Mouse (Mus musculus): ENCODE measurements at regions not wholly inside any gene's neighbourhood (a gene's known extent, or its start where the extent isn't known, plus 50 kb on each side); places are given as distances from the start of the nearest gene placed in this dataset.

DNA sequence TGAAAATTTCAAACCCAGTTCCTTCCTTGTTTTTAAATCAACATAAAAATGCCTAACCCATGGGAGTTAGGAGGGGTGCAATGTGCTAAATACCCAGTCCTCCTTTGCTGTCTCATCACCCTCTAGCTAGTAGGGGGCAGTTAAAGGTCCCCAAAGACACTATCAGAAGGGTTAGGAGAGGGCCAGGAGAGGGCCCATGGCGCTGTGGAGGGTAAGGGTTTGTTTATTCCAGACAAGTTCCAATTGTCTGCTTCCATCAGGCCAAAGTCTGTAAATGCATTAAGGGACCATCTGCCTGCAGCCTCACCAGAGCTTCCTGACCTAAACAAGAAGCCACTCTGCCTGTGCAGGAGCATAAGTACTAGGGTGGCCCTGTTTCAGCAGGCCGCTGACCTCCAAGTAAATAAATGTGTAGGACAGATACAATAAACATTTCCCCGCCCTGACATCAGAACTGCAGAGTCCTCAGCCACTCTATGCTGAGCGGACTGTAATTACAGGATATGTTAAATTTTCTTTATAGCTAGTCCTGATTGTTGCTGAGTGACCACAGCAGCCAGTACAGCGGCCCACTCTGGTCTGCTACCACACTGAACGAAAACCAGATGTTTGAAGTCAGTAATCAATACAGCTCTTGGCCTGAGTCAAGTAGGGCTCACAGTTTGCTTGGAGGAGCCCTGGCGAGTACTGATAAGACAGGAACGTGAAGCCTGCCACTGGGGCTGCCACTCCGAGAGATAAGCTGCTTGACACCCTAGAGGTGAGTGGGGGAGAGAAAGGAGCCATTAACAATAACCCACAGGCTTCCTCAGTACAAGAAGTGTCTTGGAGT is 87.4 kb downstream of the Hlx start:
- Histone ChIP-seq H3K9ac (ENCODE audit: low read depth, low read length) (no peak overlapping the region), H3K36me3 (ENCODE audit: control insufficient read depth, insufficient read depth, low read length) (no peaks in the 10 kb centered on the region), H3K9me3 (ENCODE audit: control insufficient read depth, low read length) (no peaks in the 10 kb centered on the region), H3K27ac (ENCODE audit: low read depth, low read length) (no peak overlapping the region), H3K4me2 (replicated peaks; ENCODE audit: low read depth, low read length) (no peak overlapping the region), H3K4me3 (ENCODE audit: low read depth, low read length) (no peak overlapping the region), H3K4me1 (replicated peaks; ENCODE audit: control insufficient read depth, insufficient read depth, low read length) (no peaks in the 10 kb centered on the region), H3K27me3 (ENCODE audit: control insufficient read depth, insufficient read depth, low read length) (no peaks in the 10 kb centered on the region)
- DNase-seq (ENCODE audit: low spot score), result no peak
- ATAC-seq (ENCODE audit: low FRiP score), result no peak
- WGBS, result 56% methylated on average over 9 of the region's 9 CpGs

DNA sequence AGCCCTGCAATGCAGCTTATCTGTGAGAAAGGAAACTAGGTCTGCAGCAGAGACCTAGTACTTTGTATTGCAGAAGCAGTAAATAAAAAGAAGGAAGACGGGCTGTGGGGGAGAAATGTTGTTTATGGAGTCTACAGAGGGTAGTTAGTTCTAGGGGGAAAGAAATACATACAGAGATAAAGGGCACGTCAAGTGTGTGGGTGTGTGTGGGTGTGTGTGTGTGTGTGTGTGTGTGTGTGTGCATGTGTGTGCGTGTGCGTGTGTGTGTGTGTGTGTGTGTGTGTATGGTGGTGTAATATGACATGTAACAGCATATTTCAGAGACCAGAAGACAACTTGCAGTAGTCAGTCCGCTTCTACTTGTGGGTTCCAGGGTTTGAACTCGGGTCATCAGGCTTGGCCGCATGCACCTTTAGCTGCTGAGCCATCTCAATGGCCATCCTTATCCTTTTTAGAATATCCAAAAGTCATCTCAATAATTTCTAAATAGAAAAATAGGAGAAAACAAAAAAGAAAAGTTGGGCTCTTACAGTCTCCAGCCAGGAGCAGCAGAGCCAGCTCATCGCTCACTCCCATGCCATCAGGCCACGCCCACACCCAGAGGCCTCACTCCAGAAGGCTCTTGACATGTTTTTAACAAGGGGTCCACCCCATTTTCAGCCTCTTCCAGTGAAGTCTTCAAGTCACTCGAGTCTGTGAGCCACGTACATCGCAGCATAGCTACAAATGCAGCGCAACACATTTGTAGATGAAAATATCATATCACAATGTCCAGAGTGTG is 101.5 kb downstream of the Hlx start:
- Histone ChIP-seq H3K9ac (ENCODE audit: low read depth, low read length) (no peak overlapping the region), H3K27ac (ENCODE audit: low read depth, low read length) (no peak overlapping the region), H3K4me1 (replicated peaks; ENCODE audit: control insufficient read depth, insufficient read depth, low read length) (no peaks in the 10 kb centered on the region), H3K4me2 (replicated peaks; ENCODE audit: low read depth, low read length) (no peak overlapping the region), H3K36me3 (ENCODE audit: control insufficient read depth, insufficient read depth, low read length) (no peaks in the 10 kb centered on the region), H3K27me3 (ENCODE audit: control insufficient read depth, insufficient read depth, low read length) (no peaks in the 10 kb centered on the region), H3K4me3 (ENCODE audit: low read depth, low read length) (no peak overlapping the region), H3K9me3 (ENCODE audit: control insufficient read depth, low read length) (no peaks in the 10 kb centered on the region)
- ATAC-seq (ENCODE audit: low FRiP score), result no peak
- DNase-seq (ENCODE audit: low spot score), result no peak
- WGBS, result 85% methylated on average over 13 of the region's 13 CpGs

DNA sequence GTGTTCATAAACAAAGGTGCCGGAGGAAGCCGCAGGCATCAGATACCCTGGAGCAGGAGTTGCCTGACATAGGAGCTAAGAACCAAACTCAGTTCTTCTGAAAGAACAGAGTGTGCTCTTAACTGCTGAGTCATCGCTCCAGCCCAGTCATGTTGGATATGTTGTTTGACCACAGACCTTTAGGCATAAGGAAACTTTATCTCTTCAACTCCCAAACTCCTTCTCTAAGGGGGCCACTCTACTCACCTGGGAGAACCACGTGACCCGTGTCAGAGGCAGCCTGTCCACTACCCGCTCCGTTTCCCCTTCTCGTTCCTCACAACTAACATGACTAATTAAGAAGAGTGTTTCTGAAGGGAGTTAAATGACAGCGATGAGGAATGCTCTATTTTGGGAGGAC is 103.2 kb downstream of the Hlx start:
- ATAC-seq (ENCODE audit: low FRiP score) (no peak), DNase-seq (ENCODE audit: low spot score) (no peak)
- H3K9ac ChIP-seq (ENCODE audit: low read depth, low read length), result no peak overlapping the region
- no peak overlapping the region for H3K4me3 ChIP-seq (ENCODE audit: low read depth, low read length)
- H3K9me3 ChIP-seq (ENCODE audit: control insufficient read depth, low read length), result no peaks in the 10 kb centered on the region
- H3K27me3 ChIP-seq (ENCODE audit: control insufficient read depth, insufficient read depth, low read length), result no peaks in the 10 kb centered on the region
- WGBS, result 92% methylated on average over 9 of the region's 9 CpGs
- no peak overlapping the region for H3K27ac ChIP-seq (ENCODE audit: low read depth, low read length)
- H3K36me3 ChIP-seq (ENCODE audit: control insufficient read depth, insufficient read depth, low read length), result no peaks in the 10 kb centered on the region
- no peak overlapping the region for H3K4me2 ChIP-seq (replicated peaks; ENCODE audit: low read depth, low read length)
- no peaks in the 10 kb centered on the region for H3K4me1 ChIP-seq (replicated peaks; ENCODE audit: control insufficient read depth, insufficient read depth, low read length)

DNA sequence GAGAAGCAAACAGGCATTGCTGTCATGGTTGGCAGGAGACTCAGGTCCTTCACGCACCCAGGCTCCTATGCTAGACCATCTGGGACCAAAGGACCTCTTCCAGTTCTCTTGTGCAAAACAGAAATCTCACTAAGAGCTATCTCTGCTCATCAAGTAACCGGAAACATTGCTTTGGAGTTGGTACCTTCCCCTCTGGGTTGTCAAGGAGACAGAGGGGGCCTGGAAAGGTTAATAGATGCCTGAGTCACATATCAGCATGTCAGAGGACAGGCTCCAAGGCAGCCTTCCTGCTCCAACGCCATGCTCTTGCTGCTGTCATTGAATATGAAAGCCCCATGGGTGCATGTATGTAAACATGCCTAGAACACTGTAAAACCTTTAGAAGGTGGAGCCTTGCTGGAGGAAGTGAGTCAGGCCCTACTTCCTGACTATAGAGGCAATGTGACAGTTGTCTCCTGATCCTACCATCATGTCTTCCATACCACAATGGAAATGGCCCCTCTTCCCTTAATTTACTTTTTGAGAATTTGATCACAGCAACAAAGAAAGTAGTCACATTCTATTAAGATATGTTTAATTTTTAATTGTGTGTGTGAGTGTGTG is 103.8 kb downstream of the Hlx start:
- DNase-seq (ENCODE audit: low spot score) (no peak), ATAC-seq (ENCODE audit: low FRiP score) (no peak)
- no peak overlapping the region for H3K9ac ChIP-seq (ENCODE audit: low read depth, low read length)
- H3K4me1 ChIP-seq (replicated peaks; ENCODE audit: control insufficient read depth, insufficient read depth, low read length), result no peaks in the 10 kb centered on the region
- no peak overlapping the region for H3K4me3 ChIP-seq (ENCODE audit: low read depth, low read length)
- H3K27me3 ChIP-seq (ENCODE audit: control insufficient read depth, insufficient read depth, low read length), result no peaks in the 10 kb centered on the region
- no peak overlapping the region for H3K27ac ChIP-seq (ENCODE audit: low read depth, low read length)
- H3K36me3 ChIP-seq (ENCODE audit: control insufficient read depth, insufficient read depth, low read length), result no peaks in the 10 kb centered on the region
- H3K9me3 ChIP-seq (ENCODE audit: control insufficient read depth, low read length), result no peaks in the 10 kb centered on the region
- 86% methylated on average over 3 of the region's 3 CpGs for WGBS
- no peak overlapping the region for H3K4me2 ChIP-seq (replicated peaks; ENCODE audit: low read depth, low read length)

DNA sequence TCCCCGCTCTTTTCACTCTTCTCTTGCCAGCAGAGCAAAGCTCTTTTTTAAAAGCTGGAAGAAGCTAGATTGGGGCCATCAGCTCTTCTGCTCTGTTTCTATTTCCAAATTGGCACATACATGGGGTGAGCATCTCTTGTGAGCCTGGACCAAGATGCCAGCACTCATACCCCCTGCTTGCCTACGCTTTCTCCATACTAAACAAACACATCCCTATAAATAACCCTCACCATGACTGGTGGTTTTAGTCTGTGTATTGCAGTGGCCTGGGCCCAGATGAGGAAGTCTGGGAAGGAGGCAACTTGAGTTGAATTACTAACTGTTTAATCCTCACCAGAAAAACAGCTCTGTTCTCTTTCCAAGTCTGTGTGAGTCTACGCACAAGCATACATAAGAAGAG is 110.0 kb downstream of the Hlx start:
- no peaks in the 10 kb centered on the region for H3K36me3 ChIP-seq (ENCODE audit: control insufficient read depth, insufficient read depth, low read length)
- DNase-seq (ENCODE audit: low spot score) (no peak), ATAC-seq (ENCODE audit: low FRiP score) (no peak)
- no peak overlapping the region for H3K4me3 ChIP-seq (ENCODE audit: low read depth, low read length)
- H3K9me3 ChIP-seq (ENCODE audit: control insufficient read depth, low read length), result no peaks in the 10 kb centered on the region
- no peak overlapping the region for H3K27ac ChIP-seq (ENCODE audit: low read depth, low read length)
- 94% methylated on average over 3 of the region's 3 CpGs for WGBS
- no peak overlapping the region for H3K4me2 ChIP-seq (replicated peaks; ENCODE audit: low read depth, low read length)
- no peak overlapping the region for H3K9ac ChIP-seq (ENCODE audit: low read depth, low read length)
- H3K27me3 ChIP-seq (ENCODE audit: control insufficient read depth, insufficient read depth, low read length), result no peaks in the 10 kb centered on the region
- no peaks in the 10 kb centered on the region for H3K4me1 ChIP-seq (replicated peaks; ENCODE audit: control insufficient read depth, insufficient read depth, low read length)

DNA sequence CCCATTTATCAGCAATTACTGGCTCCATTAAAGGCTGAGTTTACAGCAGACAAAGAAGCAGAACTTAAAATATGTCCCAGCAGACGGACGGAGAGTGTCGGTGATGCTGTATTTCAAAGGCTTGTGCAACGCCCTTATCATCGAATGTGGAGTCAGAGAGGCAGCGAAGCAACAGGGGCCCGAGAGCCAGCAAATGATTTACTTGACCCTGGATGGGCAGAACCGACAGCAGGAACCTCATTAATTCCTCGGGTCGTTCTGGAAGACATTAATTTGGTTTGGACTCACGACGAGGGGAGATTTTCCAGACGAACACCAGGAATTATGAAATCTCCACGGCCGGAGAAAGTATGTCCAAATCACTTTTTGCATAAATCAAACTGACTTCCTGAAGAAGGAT is 110.5 kb downstream of the Hlx start:
- Histone ChIP-seq H3K27ac (ENCODE audit: low read depth, low read length) (no peak overlapping the region), H3K9me3 (ENCODE audit: control insufficient read depth, low read length) (no peaks in the 10 kb centered on the region), H3K4me2 (replicated peaks; ENCODE audit: low read depth, low read length) (no peak overlapping the region), H3K4me1 (replicated peaks; ENCODE audit: control insufficient read depth, insufficient read depth, low read length) (no peaks in the 10 kb centered on the region), H3K4me3 (ENCODE audit: low read depth, low read length) (no peak overlapping the region), H3K9ac (ENCODE audit: low read depth, low read length) (no peak overlapping the region), H3K36me3 (ENCODE audit: control insufficient read depth, insufficient read depth, low read length) (no peaks in the 10 kb centered on the region), H3K27me3 (ENCODE audit: control insufficient read depth, insufficient read depth, low read length) (no peaks in the 10 kb centered on the region)
- 84% methylated on average over 15 of the region's 15 CpGs for WGBS
- DNase-seq (ENCODE audit: low spot score) (no peak), ATAC-seq (ENCODE audit: low FRiP score) (no peak)

DNA sequence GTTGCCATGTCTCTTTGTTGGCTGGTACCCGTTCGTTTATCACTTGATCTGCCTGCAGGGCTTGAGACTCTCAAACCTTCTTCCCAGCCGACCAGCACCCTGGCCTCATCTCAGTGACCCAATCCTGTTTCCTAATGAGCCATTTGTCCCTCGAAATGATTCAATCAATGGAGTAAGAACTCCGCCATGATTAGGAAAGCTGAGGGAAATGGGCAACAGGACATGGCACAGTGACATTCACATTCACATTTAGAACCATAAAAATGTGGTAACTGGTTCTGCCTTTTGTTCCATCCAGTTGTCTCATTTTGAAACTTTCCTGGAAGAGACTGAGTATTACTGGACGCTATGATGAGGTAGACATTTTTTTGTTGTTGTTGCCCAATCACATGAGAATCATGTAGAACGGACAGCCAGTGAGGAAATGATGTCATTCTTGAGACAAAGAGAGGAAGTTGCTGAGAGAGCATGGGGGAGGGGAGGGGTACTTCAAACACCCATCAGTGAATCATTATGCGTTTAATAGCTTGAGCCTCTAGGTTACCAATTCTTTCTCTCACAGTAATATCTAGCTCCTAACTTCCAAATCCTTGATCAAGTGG is 114.5 kb downstream of the Hlx start:
- H3K4me3 ChIP-seq (ENCODE audit: low read depth, low read length), result no peak overlapping the region
- H3K27ac ChIP-seq (ENCODE audit: low read depth, low read length), result no peak overlapping the region
- no peaks in the 10 kb centered on the region for H3K36me3 ChIP-seq (ENCODE audit: control insufficient read depth, insufficient read depth, low read length)
- H3K4me2 ChIP-seq (replicated peaks; ENCODE audit: low read depth, low read length), result no peak overlapping the region
- WGBS, result 88% methylated on average over 8 of the region's 8 CpGs
- H3K9ac ChIP-seq (ENCODE audit: low read depth, low read length), result no peak overlapping the region
- H3K4me1 ChIP-seq (replicated peaks; ENCODE audit: control insufficient read depth, insufficient read depth, low read length), result no peaks in the 10 kb centered on the region
- H3K9me3 ChIP-seq (ENCODE audit: control insufficient read depth, low read length), result no peaks in the 10 kb centered on the region
- DNase-seq (ENCODE audit: low spot score), result no peak
- ATAC-seq (ENCODE audit: low FRiP score), result no peak
- H3K27me3 ChIP-seq (ENCODE audit: control insufficient read depth, insufficient read depth, low read length), result no peaks in the 10 kb centered on the region

DNA sequence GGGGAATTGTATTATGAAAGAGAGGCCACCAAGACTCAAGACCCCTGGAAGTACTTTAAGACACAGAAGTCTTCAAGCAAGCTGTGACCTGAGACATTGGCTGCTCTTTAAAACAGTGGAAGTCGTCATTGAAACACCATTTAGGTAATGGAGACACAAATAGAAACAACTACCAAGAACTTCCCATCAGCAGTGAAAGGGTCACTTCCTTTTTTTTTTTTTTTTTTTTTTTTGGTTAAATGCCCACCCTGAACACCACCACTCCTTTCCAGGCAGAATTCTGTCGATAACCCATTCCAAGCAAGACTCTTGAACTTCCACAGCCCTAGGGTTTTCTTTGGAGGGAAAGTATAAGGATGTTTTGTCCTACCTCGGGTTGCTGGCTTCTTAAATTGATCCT is 116.4 kb downstream of the Hlx start:
- Histone ChIP-seq H3K4me3 (ENCODE audit: low read depth, low read length) (no peak overlapping the region), H3K4me1 (replicated peaks; ENCODE audit: control insufficient read depth, insufficient read depth, low read length) (no peaks in the 10 kb centered on the region), H3K9me3 (ENCODE audit: control insufficient read depth, low read length) (no peaks in the 10 kb centered on the region), H3K27ac (ENCODE audit: low read depth, low read length) (no peak overlapping the region), H3K36me3 (ENCODE audit: control insufficient read depth, insufficient read depth, low read length) (no peaks in the 10 kb centered on the region), H3K4me2 (replicated peaks; ENCODE audit: low read depth, low read length) (no peak overlapping the region), H3K9ac (ENCODE audit: low read depth, low read length) (no peak overlapping the region), H3K27me3 (ENCODE audit: control insufficient read depth, insufficient read depth, low read length) (no peaks in the 10 kb centered on the region)
- no peak for ATAC-seq (ENCODE audit: low FRiP score)
- DNase-seq (ENCODE audit: low spot score), result no peak
- WGBS, result 81% methylated on average over 3 of the region's 3 CpGs

Data from hindbrain, embryonic 11.5 days (tissue).